Mouse (Mus musculus): ENCODE data around the gene Lat.

- TF ChIP-seq POLR2A (IDR thresholded peaks at IDR 0.05; ENCODE audit: extremely low read depth, insufficient read depth, low read length) (no peak), CTCF (IDR thresholded peaks at IDR 0.05; ENCODE audit: low read depth, low read length) (no peak)
Measured at GRCm38 (mm10) chr7:126418496-126418895, 49.1 kb upstream of the Lat start.
